Mouse (Mus musculus): ENCODE measurements at regions not wholly inside any gene's neighbourhood (a gene's known extent, or its start where the extent isn't known, plus 50 kb on each side); places are given as distances from the start of the nearest gene placed in this dataset.

- TF ChIP-seq POLR2A (IDR thresholded peaks at IDR 0.05; ENCODE audit: insufficient read depth, low read depth, low read length) (no peak), CTCF (IDR thresholded peaks at IDR 0.05; ENCODE audit: insufficient read depth, low read depth, low read length) (no peak)
These were observed 445.9 kb upstream of the Smim15 start for GRCm38 (mm10) chr13:107598391-107598790.
